Mouse (Mus musculus): Measurements from ENCODE around the gene Ociad1. TPM values are rescaled to one million over a fixed set of nuclear protein-coding genes. Genes with fewer than 3 reads are reported as not detected.

The Ociad1 gene
- 100 to 1,000 TPM; 450 to 470 TPM for total RNA-seq (2021)
- long read RNA-seq, experiment 1, transcript Ociad1-202 (8 exons, 1,311 nt), result minor isoform, 15 of 52 reads
- long read RNA-seq, experiment 1, transcript Ociad1-204 (8 exons, 1,139 nt), result minor isoform, 7 of 52 reads
- long read RNA-seq, experiment 1, transcript Ociad1-201 (9 exons, 1,523 nt), result major isoform, 18 of 52 reads
- long read RNA-seq, experiment 1, partial matches to known transcripts, result 0 of 52 reads
- long read RNA-seq, experiment 1, other reads (novel, unspliced or antisense), result 9 of 52 reads
- long read RNA-seq, experiment 2, transcript Ociad1-202 (8 exons, 1,311 nt), result minor isoform, 10 of 33 reads
- long read RNA-seq, experiment 2, transcript Ociad1-201 (9 exons, 1,523 nt), result major isoform, 11 of 33 reads
- long read RNA-seq, experiment 2, partial matches to known transcripts, result 0 of 33 reads
- long read RNA-seq, experiment 2, other reads (novel, unspliced or antisense), result 11 of 33 reads

GRCm38 (mm10) chr5:73292502-73293457, at the start of gene Ociad1:
Gene Ociad1, plus strand, starts transcription at chr5:73292784.
- Histone ChIP-seq H3K27ac (peak within 1 kb of the TSS; percentile 97), H3K4me3 (peak within 1 kb of the TSS; percentile 98)
- DNase-seq (ENCODE audit: extremely low spot score in 1 of 2, low spot score in 2 of 2), result peak; percentile 92 to 94
- intact Hi-C loops (cut with DNase I), result loop anchor here (2.0 kb wide), 2 partner anchors 38 to 158 kb away; no protein-coding TSS in a partner anchor
- peak; percentile 11 for TF ChIP-seq CTCF (IDR thresholded peaks at IDR 0.05)

DNA sequence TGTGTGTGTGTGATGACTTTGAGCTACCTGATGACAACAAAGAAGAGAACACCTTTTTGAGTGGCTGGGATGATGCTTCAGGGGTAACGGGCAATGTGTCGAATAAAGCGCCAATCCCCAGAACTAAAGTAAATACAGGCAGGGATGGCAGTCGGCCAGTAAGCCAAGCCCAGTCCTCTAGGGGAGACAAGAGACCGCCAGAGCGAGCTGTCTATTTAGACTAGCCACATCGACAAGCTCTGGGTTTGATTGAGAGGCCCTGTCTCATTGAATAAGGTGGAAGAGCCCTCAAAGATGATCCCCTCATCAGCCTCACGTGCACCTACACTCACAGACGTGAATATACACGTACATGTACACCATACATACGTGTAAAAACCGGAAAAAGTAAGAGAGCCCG, 48.2 kb upstream of the Ociad1 start:
- Histone ChIP-seq H3K27ac (no peak overlapping the region), H3K4me3 (no peak overlapping the region)
- intact Hi-C loops (cut with DNase I), result no loop called here
- no peak for TF ChIP-seq CTCF (IDR thresholded peaks at IDR 0.05)
- no peak for DNase-seq (ENCODE audit: extremely low spot score in 1 of 2, low spot score in 2 of 2)

- intact Hi-C loops (cut with DNase I), result no loop called here
- Histone ChIP-seq H3K4me3 (no peak overlapping the region), H3K27ac (no peak overlapping the region)
- no peak for DNase-seq (ENCODE audit: extremely low spot score in 1 of 2, low spot score in 2 of 2)
- TF ChIP-seq CTCF (IDR thresholded peaks at IDR 0.05), result no peak
Measured at GRCm38 (mm10) chr5:73246414-73246813, 46.2 kb upstream of the Ociad1 start.

DNA sequence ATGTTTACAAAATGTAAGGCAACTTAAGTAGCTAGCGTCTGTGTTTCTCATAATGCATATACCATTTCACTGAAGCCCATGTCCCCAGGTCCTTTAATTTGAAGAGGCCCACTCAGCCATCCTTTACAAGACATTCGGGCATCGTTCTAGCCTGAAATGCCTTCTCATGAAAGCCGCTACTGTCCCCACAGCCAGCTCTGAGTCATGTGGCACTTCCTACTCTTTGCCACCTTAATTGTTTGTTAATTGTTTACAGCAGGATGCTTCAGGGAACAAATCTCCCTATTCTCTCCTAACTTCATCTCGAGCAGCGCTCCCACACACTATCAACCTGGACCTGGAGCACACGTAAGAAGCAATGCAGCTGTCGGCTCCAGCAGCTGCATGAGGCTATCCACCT, 44.4 kb upstream of the Ociad1 start:
- TF ChIP-seq CTCF (IDR thresholded peaks at IDR 0.05), result no peak
- intact Hi-C loops (cut with DNase I), result no loop called here
- Histone ChIP-seq H3K27ac (no peak overlapping the region), H3K4me3 (no peak overlapping the region)
- DNase-seq (ENCODE audit: extremely low spot score in 1 of 2, low spot score in 2 of 2), result no peak

- Histone ChIP-seq H3K4me3 (no peak overlapping the region), H3K27ac (no peak overlapping the region)
- DNase-seq (ENCODE audit: extremely low spot score in 1 of 2, low spot score in 2 of 2), result no peak
- TF ChIP-seq CTCF (IDR thresholded peaks at IDR 0.05), result no peak
- intact Hi-C loops (cut with DNase I), result no loop called here
Measured at GRCm38 (mm10) chr5:73249341-73249740, 43.2 kb upstream of the Ociad1 start.

- intact Hi-C loops (cut with DNase I), result no loop called here
- DNase-seq (ENCODE audit: extremely low spot score in 1 of 2, low spot score in 2 of 2), result no peak
- TF ChIP-seq CTCF (IDR thresholded peaks at IDR 0.05), result no peak
- Histone ChIP-seq H3K27ac (no peak overlapping the region), H3K4me3 (no peak overlapping the region)
Measured at GRCm38 (mm10) chr5:73252739-73253138, 39.8 kb upstream of the Ociad1 start.

DNA sequence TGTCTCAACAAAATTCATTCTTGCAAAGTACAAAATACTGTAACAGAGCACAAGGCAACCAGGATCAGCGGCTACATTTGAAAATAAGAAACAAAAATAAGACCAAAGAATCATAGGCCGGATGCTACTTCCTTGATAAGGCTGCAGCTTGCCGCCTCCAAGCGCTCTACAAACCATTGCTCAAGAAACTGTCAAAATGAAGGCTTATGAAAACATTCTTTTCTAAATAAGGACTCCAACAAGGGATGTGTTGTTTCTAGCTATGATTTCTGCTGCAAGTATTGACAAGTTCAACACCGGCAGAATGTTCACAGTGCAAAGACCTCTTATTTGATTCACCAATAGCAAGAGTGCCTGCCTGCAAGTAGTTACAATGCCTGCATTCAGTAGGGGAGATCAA, 37.9 kb upstream of the Ociad1 start:
- intact Hi-C loops (cut with DNase I), result loop anchor here (2.0 to 5.0 kb wide), 3 partner anchors 32 to 122 kb away; partner anchors contain the start of gene Ociad1
- no peak for TF ChIP-seq CTCF (IDR thresholded peaks at IDR 0.05)
- Histone ChIP-seq H3K27ac (peak overlapping the region; percentile 40; the same call in 1 of the 2 replicates), H3K4me3 (peak overlapping the region; percentile 96)
- DNase-seq (ENCODE audit: extremely low spot score in 1 of 2, low spot score in 2 of 2), result no peak

DNA sequence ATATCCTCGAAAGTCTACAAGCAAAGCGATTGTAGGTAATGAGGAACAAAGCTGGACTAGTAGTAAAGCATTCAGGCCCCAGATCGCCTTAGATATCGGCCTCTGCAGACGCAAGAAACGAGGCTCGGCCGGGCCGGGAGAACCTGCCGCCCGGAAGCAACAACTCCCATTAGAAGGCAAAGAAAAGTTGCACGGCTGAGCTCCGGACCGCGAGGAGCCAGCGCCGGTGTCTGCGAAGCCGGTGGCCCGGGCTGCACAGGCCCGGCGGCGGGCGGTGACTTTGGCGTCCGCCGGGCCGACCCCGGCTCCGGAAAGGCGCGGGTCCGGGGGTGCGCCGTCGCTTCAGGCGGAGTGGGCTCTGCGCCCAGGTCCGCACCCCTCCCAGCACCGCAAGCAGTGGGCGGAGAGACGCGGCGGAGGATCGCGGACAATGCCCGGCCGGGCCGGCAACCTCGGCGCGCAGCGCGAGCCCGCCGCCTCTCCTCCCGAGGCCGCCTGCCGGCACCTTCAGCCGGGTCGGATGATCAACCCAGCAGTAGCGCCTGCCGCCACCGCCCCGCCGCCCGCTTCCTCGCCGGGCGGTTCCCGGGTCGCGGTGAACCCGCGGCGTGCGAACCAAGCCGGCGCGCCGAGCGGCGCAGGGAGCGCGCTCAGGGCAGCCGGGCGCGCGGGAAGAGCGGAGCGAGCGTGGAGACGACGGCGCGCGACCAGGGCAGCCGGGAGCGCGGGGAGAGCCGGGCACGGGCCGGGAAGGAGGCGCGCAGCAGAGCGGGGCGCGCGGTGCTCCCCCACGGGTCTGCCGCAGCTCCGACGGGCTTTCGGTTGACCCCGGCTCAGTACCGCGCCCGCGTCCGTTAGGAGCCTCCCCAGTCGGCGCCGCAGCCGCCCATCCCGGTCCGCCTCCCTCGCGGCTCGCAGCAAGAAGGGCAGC, 37.0 kb upstream of the Ociad1 start:
- Histone ChIP-seq H3K4me3 (peak overlapping the region; percentile 96), H3K27ac (peak overlapping the region; percentile 86)
- intact Hi-C loops (cut with DNase I), result loop anchor here (1.0 to 5.0 kb wide), 4 partner anchors 33 to 125 kb away; partner anchors contain the start of gene Ociad1
- peak; percentile 60 to 67 for DNase-seq (ENCODE audit: extremely low spot score in 1 of 2, low spot score in 2 of 2)
- no peak for TF ChIP-seq CTCF (IDR thresholded peaks at IDR 0.05)

DNA sequence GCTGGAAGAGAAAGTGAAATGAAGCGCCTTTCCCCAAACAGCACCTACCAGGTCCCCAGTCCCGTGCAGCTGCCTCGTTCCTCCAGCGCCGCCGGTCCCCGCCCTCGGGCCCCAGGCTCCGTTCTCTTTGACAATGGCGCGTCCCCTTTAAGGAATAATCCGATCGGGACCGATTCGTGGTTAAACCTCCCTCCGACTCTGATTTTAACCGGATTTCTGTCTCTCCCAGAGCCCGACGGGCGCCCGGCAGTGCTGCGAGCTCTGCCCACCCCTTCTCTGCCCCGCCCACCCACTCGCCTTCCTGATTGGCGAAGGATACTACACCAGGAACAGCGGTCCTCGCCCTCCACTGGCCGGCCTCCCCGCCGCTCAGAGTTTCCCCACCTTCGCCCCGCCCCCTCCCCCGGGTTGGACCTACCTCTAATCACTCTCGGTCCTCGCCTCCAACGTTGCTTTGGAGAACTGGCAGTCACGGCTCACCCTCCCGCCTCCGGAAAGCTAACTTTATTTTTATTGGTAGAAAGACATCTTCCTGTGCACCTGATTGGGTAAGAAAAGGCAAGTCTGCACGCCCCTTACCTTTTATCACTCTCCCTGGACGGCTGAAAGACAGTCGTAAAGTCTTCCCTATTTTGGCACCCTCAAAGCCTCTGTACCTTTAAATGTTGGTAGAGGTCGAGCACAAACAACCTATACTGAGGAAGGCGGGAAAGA, 36.1 kb upstream of the Ociad1 start, which contains the start of gene Fryl:
TSS of gene Fryl (minus strand) at position 268 of the 714 bp plus-strand sequence.
- Histone ChIP-seq H3K27ac (peak within 1 kb of the TSS; percentile 86), H3K4me3 (peak within 1 kb of the TSS; percentile 96)
- DNase-seq (ENCODE audit: extremely low spot score in 1 of 2, low spot score in 2 of 2), result peak; percentile 84 to 93
- no peak for TF ChIP-seq CTCF (IDR thresholded peaks at IDR 0.05)
- intact Hi-C loops (cut with DNase I), result loop anchor here (1.0 to 5.0 kb wide), 2 partner anchors 124 kb away; no protein-coding TSS in a partner anchor

DNA sequence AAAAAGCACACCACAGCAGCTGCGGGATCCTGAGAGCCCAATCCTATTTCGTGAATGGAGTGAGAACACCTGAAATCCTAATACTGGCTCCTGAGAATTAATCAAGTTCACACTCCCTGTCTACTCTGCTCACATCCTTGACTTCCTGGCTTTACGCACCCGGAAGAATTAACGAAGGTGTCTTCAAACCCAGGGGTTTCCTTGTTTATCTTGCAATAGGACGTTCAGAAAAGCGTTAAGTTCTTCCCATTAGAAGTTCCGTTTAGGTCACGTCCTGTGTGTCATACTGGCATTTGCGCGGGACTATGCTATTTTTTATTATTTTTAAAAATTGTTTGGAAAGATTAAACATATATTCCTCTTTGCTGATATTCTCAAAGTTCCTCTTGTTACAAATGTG, 35.5 kb upstream of the Ociad1 start:
- no peak for TF ChIP-seq CTCF (IDR thresholded peaks at IDR 0.05)
- intact Hi-C loops (cut with DNase I), result loop anchor here (5.0 kb wide), 1 partner anchor 125 kb away; no protein-coding TSS in a partner anchor
- Histone ChIP-seq H3K4me3 (peak overlapping the region; percentile 41), H3K27ac (no peak overlapping the region; the same call in 1 of the 2 replicates)
- DNase-seq (ENCODE audit: extremely low spot score in 1 of 2, low spot score in 2 of 2), result no peak
